8 mouse cellular contexts compared by ENCODE assay signal in the genomic region with DNA sequence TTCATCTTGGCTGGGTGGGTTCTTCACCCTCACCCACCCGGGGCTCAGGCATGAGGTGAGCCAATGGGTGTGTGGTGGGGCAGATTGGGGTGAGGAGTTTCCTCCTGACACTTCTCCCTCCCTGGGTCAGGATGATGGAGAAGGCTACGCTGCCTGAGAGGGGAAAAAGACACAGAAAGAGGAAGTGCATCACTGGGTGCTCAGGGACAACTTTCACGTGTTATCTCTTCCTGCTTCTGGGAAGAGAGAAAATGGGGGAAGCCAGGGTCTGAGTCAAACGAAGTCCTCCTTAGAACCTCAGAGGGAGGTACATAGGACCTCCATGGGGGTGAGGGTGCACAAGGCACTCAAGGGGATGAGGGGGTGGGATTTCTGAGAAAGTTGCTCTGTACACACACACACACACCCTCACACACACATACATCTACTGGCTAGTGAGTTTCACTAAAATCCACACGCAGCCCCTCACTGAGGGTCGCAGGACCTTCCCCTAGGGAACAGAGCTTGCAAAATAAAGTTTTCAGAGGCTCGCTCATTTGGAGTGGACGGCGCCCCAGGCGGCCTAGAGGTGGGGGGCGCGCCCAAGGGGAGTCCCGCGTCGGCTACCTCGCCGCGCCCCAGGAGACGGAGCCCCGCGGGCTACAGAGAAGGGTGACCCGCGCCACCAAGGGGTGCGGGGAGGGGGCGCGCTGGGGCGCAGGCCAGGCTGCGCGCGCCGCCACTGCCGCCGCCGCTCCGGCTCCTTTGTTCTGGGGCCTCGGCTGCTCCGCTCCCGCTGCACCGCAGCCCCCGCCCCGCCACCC. TPM values are rescaled to one million over a fixed set of nuclear protein-coding genes. Genes with fewer than 3 reads are reported as not detected.
DNase-seq lines count a peak whose midpoint lies in the region; ATAC-seq and TF ChIP-seq lines count a peak whose summit lies in the region.

No protein-coding gene starts in this region.

- DNase-seq in heart, adult 11 months: peak; percentile 97
- DNase-seq in heart, postnatal 25 days (ENCODE audit: low spot score): no peak
- DNase-seq in Muller cell, postnatal 12 days (ENCODE audit: inconsistent ontology term): peak; percentile 40
- peak; percentile 51 for DNase-seq in limb, embryonic 10.5 days (ENCODE audit: low spot score)
- DNase-seq in thymus, adult 2 months: peak; percentile 72
- DNase-seq in urinary bladder, postnatal 25 days (ENCODE audit: low spot score): no peak

- H3K36me3 ChIP-seq in forebrain, embryonic 15.5 days: no peaks in the 10 kb centered on the region
- H3K36me3 ChIP-seq in limb, embryonic 10.5 days: peaks cover 38% of the 10 kb centered on the region
- H3K36me3 ChIP-seq in midbrain, embryonic 13.5 days: no peaks in the 10 kb centered on the region
- no peaks in the 10 kb centered on the region for H3K36me3 ChIP-seq in thymus, adult 2 months (ENCODE audit: control insufficient read depth, insufficient read depth, low read length)

- H3K4me1 ChIP-seq in forebrain, embryonic 15.5 days: peaks cover 57% of the 10 kb centered on the region
- H3K4me1 ChIP-seq in limb, embryonic 10.5 days: peaks cover 84% of the 10 kb centered on the region
- H3K4me1 ChIP-seq in midbrain, embryonic 13.5 days (replicated peaks): peaks cover 56% of the 10 kb centered on the region
- peaks cover 47% of the 10 kb centered on the region for H3K4me1 ChIP-seq in thymus, adult 2 months (replicated peaks; ENCODE audit: control insufficient read depth, insufficient read depth, low read length)

- peak overlapping the region; percentile 83 for H3K4me3 ChIP-seq in forebrain, embryonic 15.5 days
- peak overlapping the region; percentile 96 for H3K4me3 ChIP-seq in limb, embryonic 10.5 days
- peak overlapping the region; percentile 87 for H3K4me3 ChIP-seq in midbrain, embryonic 13.5 days (replicated peaks)
- H3K4me3 ChIP-seq in thymus, adult 2 months (ENCODE audit: control insufficient read depth, insufficient read depth, low read length): peak overlapping the region; percentile 62

- H3K27me3 ChIP-seq in forebrain, embryonic 15.5 days: no peaks in the 10 kb centered on the region
- H3K27me3 ChIP-seq in limb, embryonic 10.5 days (ENCODE audit: low read depth, poor library complexity, severe bottlenecking): no peaks in the 10 kb centered on the region
- H3K27me3 ChIP-seq in midbrain, embryonic 13.5 days: 0 out of 2 replicates have a peak, but pooled peaks cover 3% of the 10 kb centered on the region
- H3K27me3 ChIP-seq in thymus, adult 2 months (ENCODE audit: control insufficient read depth, insufficient read depth, low read length): no peaks in the 10 kb centered on the region

- intact Hi-C loops in heart, postnatal 25 days (cut with DNase I): loop anchor here (5.0 kb wide), 3 partner anchors 43 to 73 kb away; a partner anchor contains a TSS

- H3K27ac ChIP-seq in forebrain, embryonic 15.5 days (replicated peaks): peak overlapping the region; percentile 94
- H3K27ac ChIP-seq in limb, embryonic 10.5 days: peak overlapping the region; percentile 100
- H3K27ac ChIP-seq in midbrain, embryonic 13.5 days: peak overlapping the region; percentile 98
- peak overlapping the region; percentile 41 for H3K27ac ChIP-seq in thymus, adult 2 months (ENCODE audit: control insufficient read depth, insufficient read depth, low read length)

- H3K9ac ChIP-seq in forebrain, embryonic 15.5 days (replicated peaks): peak overlapping the region; percentile 93
- H3K9ac ChIP-seq in midbrain, embryonic 13.5 days (replicated peaks): peak overlapping the region; percentile 96

- TF ChIP-seq POLR2A in thymus, adult 2 months (IDR thresholded peaks at IDR 0.05; ENCODE audit: control insufficient read depth, extremely low read depth, insufficient read depth, low read length, poor library complexity): no peak

- no peak for TF ChIP-seq CTCF in thymus, adult 2 months (IDR thresholded peaks at IDR 0.05; ENCODE audit: borderline replicate concordance, control insufficient read depth, extremely low read depth, insufficient read depth, low read length, poor library complexity)

- WGBS in forebrain, embryonic 15.5 days: under 1% methylated on average over 33 of the region's 41 CpGs
- WGBS in limb, embryonic 10.5 days: under 1% methylated on average over 39 of the region's 41 CpGs
- WGBS in midbrain, embryonic 13.5 days: 2% methylated on average over 38 of the region's 41 CpGs
- 0% methylated on average over 31 of the region's 41 CpGs for WGBS in thymus, adult 2 months

- H3K4me2 ChIP-seq in forebrain, embryonic 15.5 days (replicated peaks): peak overlapping the region; percentile 94
- peak overlapping the region; percentile 83 for H3K4me2 ChIP-seq in midbrain, embryonic 13.5 days (replicated peaks)

- ATAC-seq in forebrain, embryonic 15.5 days (replicated peaks): peak; percentile 55
- peak; percentile 44 for ATAC-seq in midbrain, embryonic 13.5 days

- H3K9me3 ChIP-seq in forebrain, embryonic 15.5 days: no peaks in the 10 kb centered on the region
- no peaks in the 10 kb centered on the region for H3K9me3 ChIP-seq in limb, embryonic 10.5 days (replicated peaks)
- no peaks in the 10 kb centered on the region for H3K9me3 ChIP-seq in midbrain, embryonic 13.5 days

RNA-seq across cellular contexts. Expression of a gene that starts 3.4 kb away (rescaled TPM):
- 10 to 100 TPM; 32.6 to 40.8 TPM for total RNA-seq in heart, postnatal 25 days (2021)
- polyA plus RNA-seq in forebrain, embryonic 15.5 days (2015; fragmentation: Nextera tagmentation; extraction: Ambion mirVana): 71.3 and 73.7 TPM in 2 replicates
- 40.1 and 42.7 TPM in 2 replicates for polyA plus RNA-seq in limb, embryonic 10.5 days (2016; fragmentation: Nextera tagmentation; extraction: Ambion mirVana)
- 68.1 and 72.4 TPM in 2 replicates for polyA plus RNA-seq in midbrain, embryonic 13.5 days (2015; fragmentation: Nextera tagmentation; extraction: Ambion mirVana)
- 32.6 and 43.3 TPM in 2 replicates for polyA plus RNA-seq in thymus, adult 2 months (2012; rRNA removed)

RNA-seq across cellular contexts. Expression of a gene that starts 51.2 kb away (rescaled TPM):
- total RNA-seq in heart, postnatal 25 days (2021): 10 to 100 TPM; 32.8 to 35.2 TPM
- polyA plus RNA-seq in forebrain, embryonic 15.5 days (2015; fragmentation: Nextera tagmentation; extraction: Ambion mirVana): 71.2 and 72.2 TPM in 2 replicates
- polyA plus RNA-seq in limb, embryonic 10.5 days (2016; fragmentation: Nextera tagmentation; extraction: Ambion mirVana): 58.0 and 69.5 TPM in 2 replicates
- 63.7 and 71.9 TPM in 2 replicates for polyA plus RNA-seq in midbrain, embryonic 13.5 days (2015; fragmentation: Nextera tagmentation; extraction: Ambion mirVana)
- 52.1 and 65.4 TPM in 2 replicates for polyA plus RNA-seq in thymus, adult 2 months (2012; rRNA removed)

Comparison
In these comparisons a context has a peak if more than half of its experiments do, and no peak if none do; other contexts are left out.
1. DNase-seq: peak in heart, adult 11 months (single experiment), Muller cell, postnatal 12 days (single experiment), limb, embryonic 10.5 days (single experiment) and thymus, adult 2 months (single experiment); none in heart, postnatal 25 days (single experiment) and urinary bladder, postnatal 25 days (single experiment).
2. H3K27ac ChIP-seq: peak in every context shown above with its lines; median percentile 100 in limb, embryonic 10.5 days; 98 in midbrain, embryonic 13.5 days; 94 in forebrain, embryonic 15.5 days; 41 in thymus, adult 2 months.
3. Peak in every context shown above with its lines, with median percentiles within 50 percentile points of each other: H3K4me3 ChIP-seq.